Mouse (Mus musculus): ENCODE data around the gene Slc15a3.

Slc15a3 gene

GRCm38 (mm10) chr19:10839010-10839892, at the start of gene Slc15a3:
Gene Slc15a3 (plus strand): TSS chr19:10839727.
- peak; percentile 56 for DNase-seq (ENCODE audit: low read depth)

DNA sequence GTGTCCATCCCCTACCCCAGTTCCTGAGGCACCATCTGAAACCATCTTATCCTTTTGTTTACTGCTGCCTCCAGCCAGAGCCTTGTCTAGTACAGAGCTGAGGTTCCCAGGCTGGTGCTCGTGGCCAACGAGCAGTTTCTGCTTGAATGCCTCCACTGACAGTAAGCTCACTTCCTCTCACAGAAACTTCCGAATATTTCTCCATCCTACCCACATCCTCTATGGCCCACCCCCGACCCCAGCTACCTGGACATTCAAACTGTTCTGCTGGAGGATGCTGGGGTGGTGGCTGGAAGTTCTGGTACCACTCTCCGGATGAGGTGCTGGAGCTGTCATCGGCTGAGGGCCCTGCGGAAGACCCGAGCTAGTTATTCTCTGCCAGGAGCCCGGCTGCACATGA, 49.2 kb upstream of the Slc15a3 start:
- DNase-seq (ENCODE audit: low read depth): no peak

GRCm38 (mm10) chr19:10793044-10793443, 46.5 kb upstream of the Slc15a3 start:
- DNase-seq (ENCODE audit: low read depth): peak; percentile 26

- DNase-seq (ENCODE audit: low read depth): no peak
Measured at GRCm38 (mm10) chr19:10794916-10795315, 44.6 kb upstream of the Slc15a3 start.

DNA sequence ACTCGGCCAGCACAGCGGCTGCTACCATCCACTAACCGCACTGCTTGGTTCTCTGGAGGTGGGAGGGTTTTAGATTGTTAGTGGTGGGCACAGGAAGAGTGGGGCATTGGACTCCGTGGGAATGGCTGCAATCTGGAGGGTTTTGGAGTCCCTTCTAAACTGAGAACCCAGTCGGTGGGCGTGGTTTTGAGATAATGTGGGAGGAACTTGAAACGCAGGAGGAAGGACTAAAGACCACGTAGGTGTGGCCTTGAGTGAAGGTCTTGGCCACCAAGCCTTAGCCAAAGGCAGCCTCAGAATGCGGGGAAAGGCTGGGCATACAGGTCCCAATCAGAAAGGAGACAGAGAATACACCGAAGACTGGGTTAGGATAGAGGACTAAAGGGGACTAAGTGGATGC, 41.0 kb upstream of the Slc15a3 start:
- no peak for DNase-seq (ENCODE audit: low read depth)

DNA sequence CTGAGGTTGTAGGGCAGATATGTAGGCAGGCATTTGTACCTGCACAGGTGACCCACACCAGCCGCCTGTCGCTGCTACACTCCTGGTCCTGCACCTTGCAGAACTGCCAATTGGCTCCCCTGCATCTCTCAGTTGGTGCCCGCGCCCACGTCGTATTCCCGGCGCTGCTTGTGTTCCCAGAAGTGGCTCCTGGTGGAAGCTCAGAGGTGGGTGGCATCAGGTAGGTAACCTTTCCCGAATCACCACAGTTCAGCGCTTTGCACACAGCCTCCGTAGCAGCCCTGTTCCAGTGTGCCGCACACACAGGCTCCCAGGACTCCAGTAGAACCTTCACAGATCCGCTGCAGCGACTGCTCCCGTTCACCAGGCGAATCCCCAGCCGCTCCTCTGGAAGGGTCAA, 40.4 kb upstream of the Slc15a3 start:
- no peak for DNase-seq (ENCODE audit: low read depth)

GRCm38 (mm10) chr19:10801070-10801469, 38.5 kb upstream of the Slc15a3 start:
- DNase-seq (ENCODE audit: low read depth): no peak

DNA sequence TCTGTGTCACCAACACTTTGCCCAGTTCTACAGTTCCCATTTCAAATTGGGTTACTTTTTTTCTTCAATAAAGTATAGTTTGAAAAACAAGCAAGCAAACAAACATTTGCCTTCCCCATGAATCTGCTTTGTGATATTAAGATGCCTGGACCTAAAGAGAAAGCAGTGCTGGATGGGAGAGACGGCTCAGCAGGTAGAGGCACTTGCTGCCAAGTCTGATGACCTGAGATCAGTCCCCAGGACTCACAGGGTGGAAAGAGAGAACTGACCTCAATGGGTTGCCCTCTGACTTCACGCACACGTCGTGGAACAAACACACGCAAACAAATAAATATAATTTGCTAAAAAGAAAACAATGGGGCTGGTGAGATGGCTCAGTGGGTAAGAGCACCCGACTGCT, 37.6 kb upstream of the Slc15a3 start:
- no peak for DNase-seq (ENCODE audit: low read depth)

- DNase-seq (ENCODE audit: low read depth): peak; percentile 36
Measured at GRCm38 (mm10) chr19:10803751-10804150, 35.8 kb upstream of the Slc15a3 start.

DNA sequence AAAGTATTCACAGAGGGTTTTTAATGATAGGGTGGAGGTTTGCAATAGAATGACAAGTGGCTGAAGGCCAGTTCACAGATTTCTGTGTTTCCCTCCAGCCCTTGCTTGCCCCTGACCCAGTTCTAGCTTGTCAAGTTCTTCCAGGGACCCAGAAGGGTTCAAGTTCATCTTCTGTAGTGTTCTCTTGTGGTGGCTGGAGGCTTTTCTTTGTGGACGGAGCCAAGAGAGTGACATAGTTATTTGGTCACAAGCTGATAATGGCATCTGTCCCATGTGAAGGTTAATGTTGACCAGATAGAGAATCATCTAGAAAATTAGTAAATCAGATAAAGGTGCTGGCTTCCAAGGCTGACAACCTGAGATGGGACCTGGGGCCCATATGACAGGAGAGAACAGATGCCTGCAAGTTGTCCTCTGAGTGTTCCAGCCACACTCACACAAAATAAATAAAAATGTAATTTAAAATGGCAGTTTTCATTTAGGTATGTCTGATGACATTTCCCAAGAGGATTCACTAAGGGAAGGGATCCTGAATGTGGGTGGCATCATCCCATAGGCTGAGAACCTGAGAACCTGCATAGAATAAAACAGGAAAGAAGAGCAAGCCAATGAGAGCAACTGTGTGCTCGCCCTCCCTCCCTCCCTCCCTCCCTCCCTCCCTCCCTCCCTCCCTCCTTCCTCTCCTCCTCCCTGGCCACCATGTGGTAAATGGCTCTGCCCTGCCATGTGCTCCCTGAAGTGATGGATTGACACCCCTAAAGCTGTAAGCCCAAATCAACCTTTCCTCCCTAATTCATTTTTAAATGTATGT, 34.5 kb upstream of the Slc15a3 start:
- DNase-seq (ENCODE audit: low read depth): no peak

DNA sequence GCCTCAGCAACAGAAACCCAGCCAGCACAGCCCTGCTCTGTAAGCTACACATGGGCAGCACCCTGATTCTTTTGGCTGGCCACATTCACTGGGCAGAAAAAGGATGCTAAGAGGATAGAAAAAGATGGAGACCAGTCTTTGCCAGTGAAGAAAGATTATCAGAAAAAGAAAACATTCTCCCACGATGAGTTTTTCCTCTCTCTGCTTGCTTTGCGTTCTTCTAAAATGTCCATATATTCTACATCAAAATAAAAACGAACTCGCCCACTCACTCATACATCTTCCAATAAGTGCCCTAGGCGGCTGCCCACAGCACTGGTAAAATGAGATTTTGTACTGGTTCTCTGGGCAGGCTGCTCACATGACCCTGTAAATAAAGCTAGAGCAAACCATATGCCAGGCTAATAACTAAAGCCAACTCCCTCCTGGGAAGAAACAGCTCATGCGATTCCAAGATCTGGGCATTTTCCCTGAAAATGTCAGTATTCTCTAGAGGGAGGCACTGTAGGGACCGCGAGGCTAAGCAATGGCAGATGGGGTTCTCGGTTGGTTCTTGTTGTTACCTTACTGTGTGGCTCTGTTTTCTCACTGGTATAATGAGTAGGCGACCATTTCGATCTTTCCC, 33.8 kb upstream of the Slc15a3 start:
- no peak for DNase-seq (ENCODE audit: low read depth)

GRCm38 (mm10) chr19:10808524-10809233, 30.8 kb upstream of the Slc15a3 start:
- no peak for DNase-seq (ENCODE audit: low read depth)

DNA sequence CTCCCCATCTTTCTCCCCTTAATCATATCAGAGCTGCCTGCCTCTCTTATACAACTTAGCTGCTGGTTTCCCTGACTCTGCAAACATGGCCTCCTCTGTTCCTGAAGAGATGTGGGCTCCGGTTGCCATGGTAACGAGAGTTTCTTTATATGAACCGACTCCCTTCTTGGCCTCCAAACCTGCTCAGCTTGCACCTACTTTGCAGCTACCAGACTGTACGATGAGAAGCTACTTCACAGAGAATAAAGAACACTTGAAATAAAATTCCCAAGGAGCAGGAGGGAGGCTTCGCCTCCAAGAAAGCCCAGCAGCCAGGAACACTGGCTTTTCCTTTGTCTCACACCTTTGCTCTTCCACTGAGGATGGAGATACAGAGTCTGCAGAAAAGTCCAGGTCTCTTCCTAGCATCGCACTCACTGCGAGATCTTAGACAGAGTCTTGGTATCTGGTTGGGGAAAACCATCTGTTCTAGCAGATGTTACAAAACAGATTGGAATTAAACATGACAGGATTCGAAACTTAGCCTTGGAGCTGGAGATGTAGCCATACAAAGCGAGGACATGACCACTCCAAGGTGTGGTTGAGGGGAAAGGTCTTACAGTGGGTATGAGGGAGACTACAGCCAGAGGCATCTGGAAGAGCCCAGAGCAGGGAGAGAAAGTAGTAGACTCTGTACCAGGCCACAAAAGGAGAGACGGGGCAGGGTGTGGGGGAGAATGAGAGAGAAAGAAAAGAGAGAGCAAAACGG, 29.9 kb upstream of the Slc15a3 start:
- peak; percentile 31 for DNase-seq (ENCODE audit: low read depth)

DNA sequence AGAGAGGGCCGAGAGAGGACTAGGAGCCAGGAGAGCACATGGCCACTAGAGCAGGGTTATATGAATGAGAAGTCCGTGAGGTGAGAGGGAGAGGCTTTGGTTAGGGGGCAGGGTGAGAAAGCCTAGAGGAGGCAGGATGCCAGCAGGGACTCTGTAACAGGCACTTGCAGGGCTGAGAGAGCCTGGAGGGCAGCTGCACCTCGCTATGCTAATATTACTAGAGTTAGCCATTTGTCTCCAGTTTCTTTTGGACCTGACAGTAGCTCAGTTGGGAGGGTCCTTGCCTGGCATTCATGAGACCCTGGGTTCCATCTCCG, 29.4 kb upstream of the Slc15a3 start:
- no peak for DNase-seq (ENCODE audit: low read depth)

DNA sequence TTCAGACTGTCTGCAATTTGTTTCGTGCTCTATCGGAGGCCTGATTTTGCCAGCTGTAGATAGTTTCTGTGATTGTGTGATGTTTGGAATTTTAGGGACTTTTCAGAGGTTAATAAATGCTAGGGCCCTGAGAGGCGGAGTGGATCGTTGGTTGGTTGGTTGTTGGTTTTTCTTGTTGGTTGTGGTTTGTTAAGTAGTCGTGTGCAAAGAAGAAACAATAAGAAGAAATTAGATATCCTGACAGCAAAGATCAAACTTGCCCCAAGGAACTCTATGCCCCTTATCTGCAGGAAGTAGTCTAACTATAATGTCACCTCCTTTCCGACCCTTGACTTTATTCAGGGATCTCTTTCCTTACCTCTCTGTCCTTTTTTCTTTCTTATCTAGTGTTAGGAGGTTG, 28.1 kb upstream of the Slc15a3 start:
- no peak for DNase-seq (ENCODE audit: low read depth)

- no peak for DNase-seq (ENCODE audit: low read depth)
Measured at GRCm38 (mm10) chr19:10813039-10813438, 26.5 kb upstream of the Slc15a3 start.

GRCm38 (mm10) chr19:10813905-10814304, 25.6 kb upstream of the Slc15a3 start:
- no peak for DNase-seq (ENCODE audit: low read depth)

DNA sequence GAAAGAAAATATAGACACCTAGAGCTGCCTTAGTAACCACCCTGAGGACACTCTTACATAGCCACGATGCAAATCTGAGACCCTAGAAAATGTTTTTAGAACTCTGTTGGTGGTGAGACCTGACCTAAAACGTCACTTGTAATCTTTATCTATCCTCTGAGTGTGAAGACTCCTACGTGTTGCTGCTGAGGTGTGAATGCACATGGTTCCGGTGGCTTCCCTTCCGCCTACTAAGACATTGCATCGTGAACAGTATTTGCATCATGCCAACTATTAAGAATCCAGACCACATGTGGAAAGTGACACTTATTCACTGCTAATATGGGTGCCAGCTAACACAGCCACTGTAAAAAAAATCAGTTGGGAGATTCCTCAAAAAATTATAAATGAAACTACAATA, 23.7 kb upstream of the Slc15a3 start:
- no peak for DNase-seq (ENCODE audit: low read depth)

DNA sequence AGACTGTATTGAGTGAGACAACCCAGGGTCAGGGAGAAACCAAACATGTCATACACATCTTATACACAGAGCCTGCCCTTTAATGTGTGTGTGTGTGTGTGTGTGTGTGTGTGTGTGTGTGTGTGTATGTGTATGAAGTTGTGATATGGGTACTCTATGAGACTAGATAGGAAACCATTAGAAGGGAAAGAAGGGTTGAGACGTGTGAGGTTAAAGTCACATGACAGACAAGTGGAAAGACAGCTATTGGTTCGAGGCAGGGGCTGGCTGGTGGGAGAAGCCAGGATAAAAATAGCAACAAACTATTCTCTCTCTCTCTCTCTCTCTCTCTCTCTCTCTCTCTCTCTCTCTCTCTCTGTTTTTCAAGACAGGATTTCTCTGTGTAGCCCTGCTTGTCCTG, 23.1 kb upstream of the Slc15a3 start:
- DNase-seq (ENCODE audit: low read depth): no peak

- DNase-seq (ENCODE audit: low read depth): peak; percentile 21
Measured at GRCm38 (mm10) chr19:10818217-10818946, 21.1 kb upstream of the Slc15a3 start.

- no peak for DNase-seq (ENCODE audit: low read depth)
Measured at GRCm38 (mm10) chr19:10821319-10821718, 18.2 kb upstream of the Slc15a3 start.

All from NIH3T3 (cell line).